Mouse (Mus musculus): ENCODE results near the gene Fbxo39. TPM values are rescaled to one million over a fixed set of nuclear protein-coding genes. Genes with fewer than 3 reads are reported as not detected.

Gene Fbxo39
- polyA plus RNA-seq, 1 experiment from 2014 or later: not detected

DNA sequence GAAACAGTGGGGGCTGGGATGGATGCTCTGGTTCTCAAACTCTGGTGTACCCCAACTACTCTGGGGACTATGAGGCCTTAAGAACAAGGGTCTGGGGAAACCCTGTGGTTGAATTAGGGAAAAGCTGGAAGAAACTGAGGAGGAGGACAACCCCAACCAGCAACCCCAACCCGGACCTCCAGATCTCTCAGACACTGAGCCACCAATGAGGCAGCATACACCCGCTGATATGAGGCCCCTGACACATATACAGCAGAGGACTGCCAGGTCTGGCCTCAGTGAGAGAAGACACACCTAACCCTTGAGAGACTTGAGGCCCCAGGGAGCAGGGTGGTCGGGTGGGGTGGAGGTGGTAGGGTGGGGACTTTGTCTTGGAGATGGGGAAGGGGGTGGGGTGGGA is 27.6 kb upstream of the Fbxo39 start:
- WGBS: 84% methylated on average over 3 of the region's 3 CpGs
- H3K4me1 ChIP-seq (replicated peaks): no peaks in the 10 kb centered on the region
- no peaks in the 10 kb centered on the region for H3K9me3 ChIP-seq
- no peak for DNase-seq (ENCODE audit: low spot score)
- no peaks in the 10 kb centered on the region for H3K36me3 ChIP-seq
- no peak overlapping the region for H3K4me3 ChIP-seq
- H3K27ac ChIP-seq: no peak overlapping the region
- no peaks in the 10 kb centered on the region for H3K27me3 ChIP-seq (ENCODE audit: insufficient read depth, poor library complexity, severe bottlenecking)

DNA sequence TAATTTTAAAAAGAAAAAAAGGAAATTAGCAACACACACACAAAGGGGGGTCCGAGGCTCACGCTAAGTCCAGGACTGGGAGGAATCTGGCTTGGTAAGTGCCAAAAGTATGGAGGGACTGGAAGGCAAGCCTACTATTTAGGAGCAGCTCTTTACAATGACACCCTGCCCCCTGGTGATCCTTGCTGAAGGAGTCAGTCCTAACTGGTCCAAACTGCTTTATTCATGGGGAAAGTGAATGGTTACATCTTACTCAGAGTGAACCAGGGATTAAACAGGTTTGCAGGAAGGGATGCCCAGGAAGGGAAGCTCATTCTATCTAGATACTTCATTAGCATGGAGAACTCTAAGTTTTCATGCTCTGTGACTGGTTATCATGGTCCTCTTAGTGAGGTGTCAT is 27.1 kb upstream of the Fbxo39 start:
- Histone ChIP-seq H3K4me1 (replicated peaks) (no peaks in the 10 kb centered on the region), H3K36me3 (no peaks in the 10 kb centered on the region), H3K4me3 (no peak overlapping the region), H3K27me3 (ENCODE audit: insufficient read depth, poor library complexity, severe bottlenecking) (no peaks in the 10 kb centered on the region), H3K27ac (no peak overlapping the region), H3K9me3 (no peaks in the 10 kb centered on the region)
- WGBS: 90% methylated on average over 2 of the region's 2 CpGs
- no peak for DNase-seq (ENCODE audit: low spot score)

DNA sequence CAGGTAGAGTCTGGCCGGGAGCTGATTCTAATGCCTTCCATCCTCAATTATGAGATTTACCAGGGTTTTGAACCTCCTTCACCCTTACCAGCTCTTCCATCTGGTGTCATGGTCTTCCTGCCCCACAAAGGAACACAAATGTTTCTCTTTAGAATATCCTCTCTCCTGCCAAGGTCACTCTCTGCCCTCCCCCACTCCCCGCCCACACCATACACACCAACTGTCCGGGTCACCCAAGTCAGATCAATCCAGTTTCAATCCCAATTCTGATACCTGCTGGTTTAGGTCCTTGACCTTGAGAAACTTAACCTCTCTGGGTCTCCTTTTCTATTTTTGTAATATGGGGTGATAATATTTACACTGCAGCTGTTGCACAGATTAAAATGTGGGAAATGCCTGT is 26.7 kb upstream of the Fbxo39 start:
- no peak overlapping the region for H3K27ac ChIP-seq
- no peaks in the 10 kb centered on the region for H3K4me1 ChIP-seq (replicated peaks)
- no peaks in the 10 kb centered on the region for H3K27me3 ChIP-seq (ENCODE audit: insufficient read depth, poor library complexity, severe bottlenecking)
- no peak overlapping the region for H3K4me3 ChIP-seq
- WGBS: 86% methylated on average over 3 of the region's 3 CpGs
- H3K9me3 ChIP-seq: no peaks in the 10 kb centered on the region
- DNase-seq (ENCODE audit: low spot score): no peak
- no peaks in the 10 kb centered on the region for H3K36me3 ChIP-seq

DNA sequence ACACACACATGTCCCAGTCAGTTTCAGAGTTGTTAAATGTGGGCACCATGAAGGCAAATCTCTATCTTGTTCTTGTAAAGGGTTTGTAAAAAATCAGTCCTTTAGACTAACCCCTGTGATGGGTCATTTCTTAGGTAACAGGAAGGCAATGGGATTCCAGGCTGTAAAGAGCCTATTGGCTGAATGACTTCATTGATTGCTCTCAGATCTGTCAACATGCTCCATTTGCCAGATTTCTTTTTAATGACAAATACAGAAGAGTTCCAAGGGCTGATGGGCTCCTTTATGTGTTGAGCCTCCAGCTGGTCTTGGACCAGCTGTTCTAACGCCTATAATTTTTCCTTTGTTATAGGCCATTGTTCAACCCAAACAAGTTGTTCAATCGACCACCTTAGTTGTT is 21.1 kb upstream of the Fbxo39 start:
- H3K4me1 ChIP-seq (replicated peaks): no peaks in the 10 kb centered on the region
- H3K27me3 ChIP-seq (ENCODE audit: insufficient read depth, poor library complexity, severe bottlenecking): no peaks in the 10 kb centered on the region
- no peak overlapping the region for H3K27ac ChIP-seq
- WGBS: 89% methylated on average over 2 of the region's 2 CpGs
- no peaks in the 10 kb centered on the region for H3K36me3 ChIP-seq
- no peak for DNase-seq (ENCODE audit: low spot score)
- H3K4me3 ChIP-seq: no peak overlapping the region
- H3K9me3 ChIP-seq: no peaks in the 10 kb centered on the region

DNA sequence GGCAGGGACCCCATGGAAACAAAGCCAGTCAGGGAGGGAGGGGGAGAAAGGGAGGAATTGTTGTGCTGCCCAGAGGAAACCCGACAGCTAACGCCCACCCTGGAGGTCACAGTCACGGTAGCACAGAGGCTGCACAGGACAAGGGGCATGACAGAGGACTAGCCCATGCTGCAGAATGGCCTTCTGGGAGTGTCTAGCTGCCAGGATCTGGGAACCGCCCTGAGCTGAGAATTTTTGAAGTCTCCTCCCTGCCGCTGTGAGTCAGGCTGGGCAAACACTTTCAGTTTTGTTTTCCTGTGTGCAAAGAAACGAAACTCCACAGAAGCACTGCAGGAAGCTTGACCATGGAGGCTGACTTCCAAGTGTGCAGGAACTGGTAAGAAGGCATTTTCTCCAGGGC is 12.9 kb upstream of the Fbxo39 start, which contains the start of gene Xaf1:
Gene Xaf1 (plus strand): TSS at position 296 of the 400 bp plus-strand sequence.
- peak; percentile 15 for DNase-seq (ENCODE audit: low spot score)
- WGBS: 27% methylated on average over 6 of the region's 6 CpGs
- H3K27ac ChIP-seq: peak within 1 kb of the TSS; percentile 51
- no peak within 1 kb of the TSS for H3K4me3 ChIP-seq
- no peaks in the 10 kb centered on the region for H3K36me3 ChIP-seq
- H3K4me1 ChIP-seq (replicated peaks): peaks cover 11% of the 10 kb centered on the region
- H3K27me3 ChIP-seq (ENCODE audit: insufficient read depth, poor library complexity, severe bottlenecking): no peaks in the 10 kb centered on the region
- no peaks in the 10 kb centered on the region for H3K9me3 ChIP-seq

DNA sequence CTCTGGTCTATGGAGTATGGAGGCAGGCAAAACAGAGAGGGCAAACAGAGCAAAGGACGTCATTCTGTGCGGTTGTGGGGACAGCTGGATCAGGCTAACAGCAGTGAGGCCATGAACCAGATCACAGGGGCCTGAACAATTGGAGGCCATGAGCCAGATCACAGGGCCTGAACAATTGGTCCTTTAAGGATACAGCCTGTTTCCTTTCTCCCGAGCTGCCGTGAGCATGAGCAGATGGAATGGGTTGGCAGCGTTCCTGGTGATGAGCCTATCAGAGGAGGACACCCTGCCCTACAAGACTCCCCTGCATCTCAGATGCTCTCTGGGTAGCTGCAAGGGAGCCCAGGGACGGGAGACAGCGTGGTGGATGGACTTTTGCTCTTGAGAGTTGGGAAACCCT is 12.0 kb upstream of the Fbxo39 start:
- DNase-seq (ENCODE audit: low spot score): no peak
- no peaks in the 10 kb centered on the region for H3K9me3 ChIP-seq
- 85% methylated on average over 7 of the region's 7 CpGs for WGBS
- no peaks in the 10 kb centered on the region for H3K36me3 ChIP-seq
- no peak overlapping the region for H3K4me3 ChIP-seq
- H3K4me1 ChIP-seq (replicated peaks): peaks cover 11% of the 10 kb centered on the region
- 0 out of 2 replicates have a peak overlapping the region, but pooled peaks have one; percentile 13 for H3K27ac ChIP-seq
- no peaks in the 10 kb centered on the region for H3K27me3 ChIP-seq (ENCODE audit: insufficient read depth, poor library complexity, severe bottlenecking)

DNA sequence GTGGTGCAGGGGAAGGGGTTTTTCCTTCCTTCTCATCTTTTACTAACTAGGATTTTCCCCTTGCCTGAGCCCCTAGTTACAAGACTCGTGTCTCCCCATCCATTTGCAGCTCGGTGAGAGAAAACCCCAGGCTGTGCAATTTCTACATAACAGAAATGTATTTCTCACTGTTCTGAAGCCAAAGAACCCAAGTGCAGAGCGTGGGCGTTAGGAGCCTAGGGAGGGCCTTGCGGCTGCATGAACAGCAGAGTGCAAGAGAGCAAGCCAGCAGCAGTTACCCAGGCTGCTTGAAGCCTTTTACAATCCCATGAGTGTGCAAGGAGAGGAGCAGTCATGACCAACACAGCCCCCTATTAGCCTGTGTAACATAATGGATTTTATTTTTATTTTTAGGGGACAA is 6.8 kb upstream of the Fbxo39 start:
- 88% methylated on average over 5 of the region's 5 CpGs for WGBS
- peaks cover 2% of the 10 kb centered on the region for H3K27me3 ChIP-seq (ENCODE audit: insufficient read depth, poor library complexity, severe bottlenecking)
- H3K4me1 ChIP-seq (replicated peaks): no peaks in the 10 kb centered on the region
- no peak for DNase-seq (ENCODE audit: low spot score)
- H3K4me3 ChIP-seq: no peak overlapping the region
- H3K36me3 ChIP-seq: no peaks in the 10 kb centered on the region
- no peaks in the 10 kb centered on the region for H3K9me3 ChIP-seq
- H3K27ac ChIP-seq: no peak overlapping the region

DNA sequence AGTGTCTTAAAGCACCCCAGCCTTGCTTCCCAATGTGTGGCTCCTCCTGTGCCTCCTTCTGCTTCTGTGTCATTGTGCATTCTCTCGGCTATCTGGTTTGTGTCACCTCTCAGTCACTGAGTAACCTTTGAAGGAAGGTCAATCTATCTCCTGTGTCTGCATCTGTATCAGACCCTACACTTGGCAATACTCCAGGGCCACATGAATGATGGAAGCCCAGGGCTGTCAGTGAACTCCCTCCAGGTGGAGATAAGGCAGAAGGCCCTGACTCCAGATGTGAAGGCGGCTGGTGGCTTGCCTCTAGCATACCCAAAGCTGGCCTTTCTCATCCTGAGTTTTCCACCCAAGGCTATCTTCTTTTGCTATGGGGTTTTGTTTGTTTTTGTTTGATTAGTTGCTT is 5.3 kb upstream of the Fbxo39 start:
- peaks cover 17% of the 10 kb centered on the region for H3K27me3 ChIP-seq (ENCODE audit: insufficient read depth, poor library complexity, severe bottlenecking)
- H3K9me3 ChIP-seq: no peaks in the 10 kb centered on the region
- H3K27ac ChIP-seq: no peak overlapping the region
- H3K36me3 ChIP-seq: no peaks in the 10 kb centered on the region
- no peak for DNase-seq (ENCODE audit: low spot score)
- 78% methylated on average over 2 of the region's 2 CpGs for WGBS
- H3K4me1 ChIP-seq (replicated peaks): peaks cover 1% of the 10 kb centered on the region; the same call in 1 of the 2 replicates
- H3K4me3 ChIP-seq: no peak overlapping the region

DNA sequence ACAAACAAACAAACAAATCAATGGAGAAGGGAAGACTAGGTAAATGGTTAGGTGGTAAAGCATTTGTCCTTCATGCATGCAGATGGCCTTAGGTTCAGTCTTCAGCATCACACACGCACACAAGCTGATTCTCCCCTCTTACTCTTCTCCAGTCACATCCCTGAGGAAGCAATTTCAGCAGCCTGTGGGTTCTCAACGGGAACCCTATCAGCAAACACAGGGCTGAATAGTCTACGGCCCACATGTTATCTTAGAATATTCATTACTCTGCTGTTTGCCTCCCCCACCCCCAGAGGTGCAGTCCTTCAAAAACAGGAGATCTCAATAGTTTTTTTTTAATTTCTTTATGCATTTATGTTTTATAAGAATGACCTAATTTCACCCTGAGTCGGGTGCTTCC is 3.8 kb upstream of the Fbxo39 start:
- no peak overlapping the region for H3K27ac ChIP-seq
- WGBS: 83% methylated on average over 4 of the region's 4 CpGs
- H3K9me3 ChIP-seq: no peaks in the 10 kb centered on the region
- H3K4me1 ChIP-seq (replicated peaks): peaks cover 8% of the 10 kb centered on the region
- H3K36me3 ChIP-seq: no peaks in the 10 kb centered on the region
- DNase-seq (ENCODE audit: low spot score): no peak
- H3K4me3 ChIP-seq: no peak overlapping the region
- peaks cover 32% of the 10 kb centered on the region for H3K27me3 ChIP-seq (ENCODE audit: insufficient read depth, poor library complexity, severe bottlenecking)

DNA sequence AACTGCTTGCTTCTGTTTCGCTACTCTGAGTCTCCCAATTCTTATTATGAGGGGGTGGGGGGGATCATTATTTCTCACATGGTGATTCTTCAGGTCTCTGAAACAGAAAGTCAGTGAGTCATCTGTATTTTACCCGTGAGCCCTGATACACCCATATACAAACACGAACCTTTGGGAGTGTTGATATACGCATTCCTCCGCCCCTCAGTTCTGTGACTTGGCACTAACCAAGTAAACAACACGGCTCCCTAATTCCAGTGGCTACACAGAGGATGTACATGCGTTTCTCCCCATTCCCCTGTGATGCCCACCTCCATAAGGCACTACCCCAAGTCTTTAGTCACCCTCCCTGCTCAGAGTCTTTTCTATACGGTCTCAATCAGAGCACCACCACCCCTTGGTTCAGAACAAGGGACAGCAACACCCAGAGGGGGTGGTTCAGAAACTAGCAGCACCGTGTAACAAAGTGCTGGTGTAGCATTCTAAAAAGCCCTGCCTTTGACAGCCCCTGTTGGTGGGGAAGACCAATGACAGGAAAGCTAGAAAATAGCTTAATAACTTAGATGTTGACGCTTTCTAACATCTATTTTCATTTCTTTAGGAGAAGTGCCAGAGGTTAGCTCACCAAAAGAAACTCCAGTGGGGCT is 2.8 kb upstream of the Fbxo39 start:
- 85% methylated on average over 10 of the region's 10 CpGs for whole genome bisulfite sequencing

DNA sequence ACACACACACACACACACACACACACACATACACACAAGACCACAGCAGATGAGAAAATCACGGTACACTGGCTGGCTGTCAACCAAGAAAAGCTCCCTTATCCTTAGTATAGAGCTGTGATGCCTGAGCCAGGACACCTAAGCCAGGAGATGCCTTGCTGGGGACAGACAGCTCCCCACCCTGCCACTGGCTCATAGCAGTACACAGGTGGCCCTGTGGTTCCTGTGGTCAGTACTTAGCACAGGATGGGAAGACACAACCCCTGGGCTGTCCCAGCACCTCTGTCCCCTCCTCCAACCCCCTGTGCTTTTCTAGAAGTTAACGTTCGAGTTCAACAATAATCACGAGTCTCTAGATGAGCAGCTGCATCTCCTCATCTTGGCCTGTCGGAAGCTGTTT is 3.8 kb downstream of the Fbxo39 start:
- no peak for DNase-seq (ENCODE audit: low spot score)
- Histone ChIP-seq H3K36me3 (no peaks in the 10 kb centered on the region), H3K4me3 (no peak overlapping the region), H3K9me3 (no peaks in the 10 kb centered on the region), H3K27me3 (ENCODE audit: insufficient read depth, poor library complexity, severe bottlenecking) (peaks cover 27% of the 10 kb centered on the region), H3K4me1 (replicated peaks) (peaks cover 8% of the 10 kb centered on the region), H3K27ac (no peak overlapping the region)
- 89% methylated on average over 5 of the region's 5 CpGs for WGBS

More for the DNA sequence above, 2.8 kb upstream of the Fbxo39 start:
- no peak overlapping the region for H3K27ac ChIP-seq
- H3K4me1 ChIP-seq (replicated peaks): peaks cover 8% of the 10 kb centered on the region
- H3K36me3 ChIP-seq: no peaks in the 10 kb centered on the region
- no peak overlapping the region for H3K4me3 ChIP-seq
- peaks cover 35% of the 10 kb centered on the region for H3K27me3 ChIP-seq (ENCODE audit: insufficient read depth, poor library complexity, severe bottlenecking)
- DNase-seq (ENCODE audit: low spot score): no peak
- no peaks in the 10 kb centered on the region for H3K9me3 ChIP-seq

DNA sequence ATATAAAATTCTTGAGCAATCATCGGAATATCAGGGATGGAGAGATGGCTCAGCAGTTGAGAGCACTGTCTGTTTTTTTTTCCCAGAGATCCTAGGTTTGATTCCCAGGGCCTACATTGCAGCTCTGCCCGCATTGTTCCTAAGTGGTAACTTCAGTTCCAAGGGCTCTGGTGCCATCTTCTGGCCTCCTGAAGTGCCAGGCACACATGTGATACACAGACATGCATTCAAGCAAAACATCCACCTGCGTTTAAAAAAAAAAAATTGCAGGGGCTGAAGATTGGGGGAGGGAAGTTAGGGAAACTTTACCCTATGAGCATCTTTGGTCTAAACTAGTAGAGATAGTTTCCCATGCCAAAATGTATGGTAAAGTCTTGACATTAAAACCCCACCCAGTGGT is 10.2 kb downstream of the Fbxo39 start:
- 67% methylated on average over 3 of the region's 3 CpGs for WGBS
- H3K27ac ChIP-seq: no peak overlapping the region
- H3K36me3 ChIP-seq: no peaks in the 10 kb centered on the region
- no peak for DNase-seq (ENCODE audit: low spot score)
- no peak overlapping the region for H3K4me3 ChIP-seq
- no peaks in the 10 kb centered on the region for H3K9me3 ChIP-seq
- no peaks in the 10 kb centered on the region for H3K27me3 ChIP-seq (ENCODE audit: insufficient read depth, poor library complexity, severe bottlenecking)
- H3K4me1 ChIP-seq (replicated peaks): no peaks in the 10 kb centered on the region

DNA sequence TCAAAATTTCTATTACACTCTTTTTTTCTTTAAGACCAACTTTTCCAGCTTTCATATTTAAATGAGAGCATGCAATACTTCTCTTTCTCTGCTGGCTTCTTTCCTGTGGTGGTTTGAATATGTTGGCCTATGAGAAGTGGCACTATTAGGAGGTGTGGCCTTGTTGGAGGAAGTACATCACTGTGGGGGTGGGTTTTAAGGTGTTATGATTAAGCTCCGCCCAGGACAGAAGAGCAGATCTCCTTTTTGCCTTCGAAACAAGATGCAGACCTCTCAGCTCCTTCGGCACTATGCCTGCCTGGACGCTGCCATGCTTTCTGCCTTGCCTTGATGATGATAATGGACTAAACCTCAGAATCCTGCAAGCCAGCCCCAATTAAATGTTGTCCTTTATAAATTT is 11.5 kb downstream of the Fbxo39 start:
- WGBS: 89% methylated on average over 4 of the region's 4 CpGs
- no peak for DNase-seq (ENCODE audit: low spot score)
- H3K27me3 ChIP-seq (ENCODE audit: insufficient read depth, poor library complexity, severe bottlenecking): no peaks in the 10 kb centered on the region
- no peaks in the 10 kb centered on the region for H3K36me3 ChIP-seq
- no peak overlapping the region for H3K27ac ChIP-seq
- no peak overlapping the region for H3K4me3 ChIP-seq
- H3K9me3 ChIP-seq: no peaks in the 10 kb centered on the region
- H3K4me1 ChIP-seq (replicated peaks): no peaks in the 10 kb centered on the region
